Mouse (Mus musculus) neural tube, embryonic 13.5 days (tissue): ENCODE results near the gene Kpna7. TPM values are rescaled to one million over a fixed set of nuclear protein-coding genes. Genes with fewer than 3 reads are reported as not detected.
A peak's percentile ranks its signal among the peaks of the same experiment; 100 is the strongest.

Experiments used
- ATAC-seq: fragments of 200-750 bp; cut with Nextera tagmentation; 2 replicates; pipeline ENCODE4 v1.8.0; 2017; ENCODE audit warnings: low read depth, mild to moderate bottlenecking, moderate TSS enrichment, moderate library complexity
- H3K27ac ChIP-seq: fragments of 300-500 bp; sonication (generic); replicated peaks from 2 replicates; pipeline ENCODE4 v1.5.1; 2015; ENCODE audit warnings: moderate library complexity, mild to moderate bottlenecking, inconsistent platforms
- H3K27me3 ChIP-seq: fragments of 300-500 bp; sonication (generic); 2 replicates; pipeline ENCODE4 v1.6.1; 2015; ENCODE audit warnings: mild to moderate bottlenecking, inconsistent platforms
- H3K36me3 ChIP-seq: fragments of 300-500 bp; sonication (generic); 2 replicates; pipeline ENCODE4 v1.6.1; 2015; ENCODE audit warnings: mild to moderate bottlenecking, inconsistent platforms
- H3K4me1 ChIP-seq: fragments of 300-500 bp; sonication (generic); replicated peaks from 2 replicates; pipeline ENCODE4 v1.6.1; 2015; ENCODE audit warnings: inconsistent platforms
- H3K4me2 ChIP-seq: fragments of 300-500 bp; sonication (generic); 2 replicates; pipeline ENCODE4 v1.6.1; 2015; ENCODE audit warnings: inconsistent platforms, mild to moderate bottlenecking, moderate library complexity
- H3K4me3 ChIP-seq: fragments of 300-500 bp; sonication (generic); 2 replicates; pipeline ENCODE4 v1.5.1; 2015; ENCODE audit warnings: mild to moderate bottlenecking, inconsistent platforms
- H3K9ac ChIP-seq: fragments of 300-500 bp; sonication (generic); 2 replicates; pipeline ENCODE4 v1.6.1; 2015; ENCODE audit warnings: moderate library complexity, mild to moderate bottlenecking, inconsistent platforms
- H3K9me3 ChIP-seq: fragments of 300-500 bp; sonication (generic); 2 replicates; pipeline ENCODE4 v1.6.1; 2016; ENCODE audit warnings: inconsistent platforms
- WGBS: fragments of 180-500 bp; shearing (Covaris S2); methylation state at CpG from one replicate; pipeline ENCODE4 v1.1.7; 2015; 5-methylcytosine and 5-hydroxymethylcytosine counted together
- polyA plus RNA-seq: library from polyadenylated mRNA; unstranded; fragments of >200 nt; fragmentation: Nextera tagmentation; extraction: Ambion mirVana; gene quantifications from 2 replicates; pipeline ENCODE4 v1.2.1, GENCODE M21; 2015

Kpna7 gene
- polyA plus RNA-seq, 1 experiment from 2014 or later, result not detected

- H3K4me2 ChIP-seq, result no peak overlapping the region
- ATAC-seq, result no peak
- H3K27ac ChIP-seq, result no peak overlapping the region
- H3K27me3 ChIP-seq, result no peaks in the 10 kb centered on the region
- no peak overlapping the region for H3K9ac ChIP-seq
- no peaks in the 10 kb centered on the region for H3K9me3 ChIP-seq
- H3K4me3 ChIP-seq, result no peak overlapping the region
- WGBS, result 66% methylated on average over 11 of the region's 11 CpGs
- H3K4me1 ChIP-seq, result peaks cover 31% of the 10 kb centered on the region
- no peaks in the 10 kb centered on the region for H3K36me3 ChIP-seq
Observed at GRCm38 (mm10) chr5:144948422-144948821, 135.4 kb downstream of the Kpna7 start.

GRCm38 (mm10) chr5:144948002-144948401 is 135.8 kb downstream of the Kpna7 start:
- WGBS, result 84% methylated on average over 1 of the region's 1 CpGs
- Histone ChIP-seq H3K36me3 (no peaks in the 10 kb centered on the region), H3K9ac (no peak overlapping the region), H3K27ac (no peak overlapping the region), H3K4me2 (no peak overlapping the region), H3K4me1 (peaks cover 29% of the 10 kb centered on the region), H3K4me3 (no peak overlapping the region), H3K9me3 (no peaks in the 10 kb centered on the region), H3K27me3 (no peaks in the 10 kb centered on the region)
- no peak for ATAC-seq

- no peaks in the 10 kb centered on the region for H3K27me3 ChIP-seq
- no peak for ATAC-seq
- 82% methylated on average over 4 of the region's 4 CpGs for WGBS
- H3K9ac ChIP-seq, result no peak overlapping the region
- H3K36me3 ChIP-seq, result no peaks in the 10 kb centered on the region
- H3K9me3 ChIP-seq, result no peaks in the 10 kb centered on the region
- H3K4me3 ChIP-seq, result no peak overlapping the region
- H3K27ac ChIP-seq, result no peak overlapping the region
- no peak overlapping the region for H3K4me2 ChIP-seq
- peaks cover 33% of the 10 kb centered on the region for H3K4me1 ChIP-seq
Observed at GRCm38 (mm10) chr5:144946032-144946431, 137.8 kb downstream of the Kpna7 start.

GRCm38 (mm10) chr5:144944932-144945331 is 138.9 kb downstream of the Kpna7 start:
- ATAC-seq, result no peak
- Histone ChIP-seq H3K4me1 (peaks cover 40% of the 10 kb centered on the region), H3K4me2 (no peak overlapping the region), H3K27ac (no peak overlapping the region), H3K4me3 (no peak overlapping the region), H3K9me3 (no peaks in the 10 kb centered on the region), H3K9ac (no peak overlapping the region), H3K36me3 (no peaks in the 10 kb centered on the region), H3K27me3 (no peaks in the 10 kb centered on the region)
- 95% methylated on average over 7 of the region's 7 CpGs for WGBS

- no peak for ATAC-seq
- peaks cover 38% of the 10 kb centered on the region for H3K4me1 ChIP-seq
- no peaks in the 10 kb centered on the region for H3K9me3 ChIP-seq
- no peak overlapping the region for H3K9ac ChIP-seq
- 87% methylated on average over 4 of the region's 4 CpGs for WGBS
- no peak overlapping the region for H3K27ac ChIP-seq
- no peak overlapping the region for H3K4me3 ChIP-seq
- no peaks in the 10 kb centered on the region for H3K36me3 ChIP-seq
- no peak overlapping the region for H3K4me2 ChIP-seq
- H3K27me3 ChIP-seq, result no peaks in the 10 kb centered on the region
Observed at GRCm38 (mm10) chr5:144944370-144944769, 139.5 kb downstream of the Kpna7 start.

GRCm38 (mm10) chr5:144943346-144943745 is 140.5 kb downstream of the Kpna7 start:
- H3K9ac ChIP-seq, result no peak overlapping the region

GRCm38 (mm10) chr5:144942431-144942830 is 141.4 kb downstream of the Kpna7 start:
- H3K9ac ChIP-seq, result no peak overlapping the region
- H3K36me3 ChIP-seq, result no peaks in the 10 kb centered on the region
- no peak overlapping the region for H3K4me3 ChIP-seq
- no peak overlapping the region for H3K27ac ChIP-seq
- 78% methylated on average over 9 of the region's 9 CpGs for WGBS
- H3K4me2 ChIP-seq, result no peak overlapping the region
- no peaks in the 10 kb centered on the region for H3K27me3 ChIP-seq
- H3K4me1 ChIP-seq, result peaks cover 25% of the 10 kb centered on the region
- no peak for ATAC-seq
- H3K9me3 ChIP-seq, result no peaks in the 10 kb centered on the region

More at GRCm38 (mm10) chr5:144943346-144943745, 140.5 kb downstream of the Kpna7 start:
- peaks cover 29% of the 10 kb centered on the region for H3K4me1 ChIP-seq
- H3K27ac ChIP-seq, result no peak overlapping the region
- no peaks in the 10 kb centered on the region for H3K36me3 ChIP-seq
- no peaks in the 10 kb centered on the region for H3K9me3 ChIP-seq
- no peak for ATAC-seq
- no peak overlapping the region for H3K4me3 ChIP-seq
- WGBS, result 91% methylated on average over 6 of the region's 6 CpGs
- H3K27me3 ChIP-seq, result no peaks in the 10 kb centered on the region
- H3K4me2 ChIP-seq, result no peak overlapping the region

GRCm38 (mm10) chr5:144940904-144941303 is 142.9 kb downstream of the Kpna7 start:
- Histone ChIP-seq H3K4me1 (peaks cover 34% of the 10 kb centered on the region), H3K9ac (no peak overlapping the region), H3K27ac (peak overlapping the region; percentile 52), H3K4me3 (no peak overlapping the region), H3K4me2 (no peak overlapping the region), H3K27me3 (no peaks in the 10 kb centered on the region), H3K36me3 (no peaks in the 10 kb centered on the region), H3K9me3 (no peaks in the 10 kb centered on the region)
- ATAC-seq, result peak; percentile 58; the same call in 1 of the 2 replicates
- WGBS, result 55% methylated on average over 3 of the region's 3 CpGs

GRCm38 (mm10) chr5:144937304-144937703 is 146.5 kb downstream of the Kpna7 start:
- Histone ChIP-seq H3K4me3 (no peak overlapping the region), H3K4me2 (no peak overlapping the region), H3K9me3 (no peaks in the 10 kb centered on the region), H3K4me1 (peaks cover 46% of the 10 kb centered on the region), H3K9ac (no peak overlapping the region), H3K36me3 (no peaks in the 10 kb centered on the region), H3K27me3 (no peaks in the 10 kb centered on the region), H3K27ac (no peak overlapping the region)
- WGBS, result 92% methylated on average over 2 of the region's 2 CpGs
- ATAC-seq, result no peak

Other genes with a start within 250 kb of the Kpna7 start
- gene Smurf1, start 118.2 kb downstream of the Kpna7 start, polyA plus RNA-seq, result 25.3 and 25.8 TPM in 2 replicates
- gene Gm4871, start 51.3 kb downstream of the Kpna7 start, polyA plus RNA-seq, result not detected in 2 replicates
- gene 1700018F24Rik, start 41.0 kb downstream of the Kpna7 start, polyA plus RNA-seq, result not detected in 2 replicates
- 228 and 239 TPM in 2 replicates for gene Arpc1a, start 200 bp downstream of the Kpna7 start, polyA plus RNA-seq
- gene Arpc1b, start 30.2 kb upstream of the Kpna7 start, polyA plus RNA-seq, result 95.1 and 106 TPM in 2 replicates
- gene Pdap1, start 56.2 kb upstream of the Kpna7 start, polyA plus RNA-seq, result 108 and 123 TPM in 2 replicates
- gene Bud31, start 56.3 kb upstream of the Kpna7 start, polyA plus RNA-seq, result 206 and 223 TPM in 2 replicates
- gene Ptcd1, start 83.1 kb upstream of the Kpna7 start, polyA plus RNA-seq, result 18.8 and 20.9 TPM in 2 replicates
- gene Cpsf4, start 83.2 kb upstream of the Kpna7 start, polyA plus RNA-seq, result 47.7 and 48.9 TPM in 2 replicates
- 763 and 785 TPM in 2 replicates for gene Atp5j2, start 108.0 kb upstream of the Kpna7 start, polyA plus RNA-seq
- 13.6 and 14.6 TPM in 2 replicates for gene Zkscan14, start 117.8 kb upstream of the Kpna7 start, polyA plus RNA-seq
- gene Zkscan5, start 120.5 kb upstream of the Kpna7 start, polyA plus RNA-seq, result 15.3 and 17.2 TPM in 2 replicates
- 35.3 and 41.2 TPM in 2 replicates for gene Zfp655, start 147.7 kb upstream of the Kpna7 start, polyA plus RNA-seq
- 0.49 and 0.91 TPM in 2 replicates for gene Zscan25, start 196.5 kb upstream of the Kpna7 start, polyA plus RNA-seq